Mouse (Mus musculus) erythroid progenitor cell, adult 5-6 weeks (primary cell): ENCODE results near the gene Micu1. TPM values are rescaled to one million over a fixed set of nuclear protein-coding genes. Genes with fewer than 3 reads are reported as not detected.

Experiments used
- ATAC-seq: replicated peaks from 2 replicates; pipeline ENCODE4 v1.8.0; 2016; ENCODE audit warnings: moderate number of reproducible peaks, mild to moderate bottlenecking, moderate TSS enrichment, inconsistent platforms; ENCODE audit not compliant: poor library complexity, low FRiP score, severe bottlenecking
- total RNA-seq, 2 experiments: library from RNA; stranded (forward) in 1 of 2; stranded (reverse) in 1 of 2; fragments of 150-400 nt in 1 of 2; fragments of 186-747, 209-891 nt in 1 of 2; gene quantifications; 2 replicates each; pipeline versions ENCODE4 v1.2.3 to v1.2.4; 2015 to 2017; ENCODE audit warnings: low replicate concordance in 2 of 2

The Micu1 gene
- total RNA-seq, 2 experiments from 2014 or later, result 74.2 to 100 TPM

DNA sequence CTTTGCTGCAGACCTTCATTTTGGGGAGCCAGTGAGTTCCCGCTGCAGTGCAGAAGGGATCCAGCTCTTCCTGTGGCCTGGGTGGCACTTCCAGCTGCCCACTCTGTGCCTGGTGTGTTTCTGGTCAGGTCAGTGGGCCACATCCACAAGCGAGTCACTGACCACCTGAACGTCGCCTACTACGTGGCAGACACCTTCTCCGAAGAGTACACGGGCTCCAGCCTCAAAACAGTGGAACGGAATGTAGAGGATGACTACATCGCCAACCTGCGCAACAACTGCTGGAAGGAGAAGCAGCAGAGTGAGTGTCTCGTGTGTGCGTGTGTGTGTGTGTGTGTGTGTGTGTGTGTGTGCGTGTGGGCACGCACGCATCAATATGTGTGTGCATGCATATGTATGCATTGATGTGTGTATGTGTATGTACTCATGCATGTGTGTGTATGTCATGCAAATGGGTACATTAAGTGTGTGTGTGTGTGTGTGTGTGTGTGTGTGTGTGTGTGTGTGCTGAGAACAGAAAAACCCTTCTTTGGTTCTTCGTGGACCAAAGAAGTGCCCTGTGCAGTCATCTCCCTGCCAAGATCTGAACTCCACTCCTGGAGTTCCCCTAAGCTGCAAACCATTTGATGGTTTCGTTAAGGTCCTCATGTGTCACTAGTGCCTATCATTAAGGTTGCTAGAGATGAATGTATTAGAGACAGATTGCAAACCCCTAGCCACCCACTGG lies 193.3 kb downstream of the Micu1 start:
- no peak for ATAC-seq

DNA sequence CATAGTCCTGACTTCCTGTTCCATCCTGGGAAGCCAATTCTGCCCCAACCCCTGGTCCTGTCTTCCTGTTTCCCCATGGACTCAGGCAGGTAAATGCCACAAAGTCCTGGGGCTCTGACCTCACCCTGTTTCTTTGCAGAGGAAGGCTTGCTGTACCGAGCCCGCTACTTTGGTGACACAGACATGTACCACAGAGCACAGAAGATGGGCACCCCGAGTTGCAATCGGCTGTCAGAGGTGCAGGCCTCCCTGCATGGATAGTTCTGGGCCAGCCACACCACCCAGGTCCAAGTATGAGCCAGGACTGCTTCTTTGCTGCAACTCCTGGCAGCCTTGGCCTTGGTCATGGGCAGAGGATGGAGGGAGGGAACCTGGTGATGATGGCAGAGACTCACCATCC lies 193.9 kb downstream of the Micu1 start:
- ATAC-seq, result no peak

DNA sequence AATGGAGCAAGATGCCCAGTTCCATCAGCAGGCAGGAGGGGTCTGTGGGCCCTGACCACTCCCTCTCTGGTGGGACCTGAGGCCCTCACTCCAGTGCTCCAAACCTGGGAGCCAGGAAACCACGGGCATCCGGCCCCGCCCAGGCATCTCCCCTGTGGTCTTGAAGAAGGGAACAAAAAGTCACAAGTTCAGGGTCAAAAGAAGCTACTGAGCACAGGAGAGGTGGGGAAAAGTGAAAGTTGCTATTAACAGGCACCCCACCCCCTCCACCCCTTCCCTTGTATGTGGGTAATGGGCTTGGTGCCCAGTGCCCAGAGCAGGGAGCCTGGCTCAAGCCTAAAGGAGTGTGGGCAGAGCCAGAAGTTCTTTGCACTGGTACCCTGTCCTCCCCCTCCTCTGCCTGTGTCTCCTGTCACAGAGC lies 194.6 kb downstream of the Micu1 start:
- ATAC-seq, result no peak

DNA sequence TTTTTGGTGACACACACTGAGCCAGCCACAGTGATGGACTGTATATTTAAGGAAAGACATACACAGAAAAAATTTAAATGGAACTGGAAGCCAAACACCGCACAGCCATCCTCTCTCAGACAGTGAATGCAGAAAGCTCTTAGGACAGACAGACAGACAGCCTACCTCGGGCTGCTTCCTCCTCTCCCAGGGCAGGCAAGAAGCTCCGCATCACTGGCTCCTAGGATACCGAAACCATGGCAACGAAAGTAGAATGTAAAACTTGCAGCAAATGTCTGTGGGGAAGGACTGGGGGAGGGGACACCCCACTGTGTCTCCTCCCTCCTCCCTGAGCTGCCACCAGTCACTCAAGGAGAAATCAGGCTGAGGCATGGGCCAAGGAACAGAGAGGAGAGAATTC lies 195.2 kb downstream of the Micu1 start:
- no peak for ATAC-seq

DNA sequence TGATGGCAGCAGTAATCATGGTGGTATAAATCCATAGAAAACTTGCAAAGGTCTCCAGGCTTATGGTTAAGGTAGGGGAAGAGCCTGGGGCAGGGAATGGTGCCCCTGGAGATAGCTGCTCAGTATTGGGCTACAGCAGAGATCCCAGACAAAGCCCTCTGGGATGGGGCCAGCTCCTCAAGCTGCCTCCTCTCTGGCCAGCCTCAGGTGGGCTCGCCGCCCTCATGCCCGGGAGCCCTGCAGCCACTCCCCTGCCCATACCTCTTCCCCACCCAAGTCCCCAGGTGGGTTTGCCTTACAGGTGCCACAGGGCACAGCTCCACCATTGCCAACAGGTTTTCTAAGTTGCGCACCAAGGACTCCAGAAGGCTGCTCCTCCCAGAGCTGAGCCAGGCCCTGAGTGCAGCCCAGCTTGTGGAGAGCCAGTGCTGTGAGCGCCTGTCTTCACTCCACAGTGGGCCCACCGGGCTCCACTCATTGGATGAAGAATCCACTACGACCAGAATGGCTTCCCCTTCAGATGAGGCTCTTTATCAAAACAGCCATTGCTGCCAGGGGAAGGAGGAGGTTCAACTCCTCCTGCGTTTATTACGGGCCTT lies 196.0 kb downstream of the Micu1 start:
- no peak for ATAC-seq

DNA sequence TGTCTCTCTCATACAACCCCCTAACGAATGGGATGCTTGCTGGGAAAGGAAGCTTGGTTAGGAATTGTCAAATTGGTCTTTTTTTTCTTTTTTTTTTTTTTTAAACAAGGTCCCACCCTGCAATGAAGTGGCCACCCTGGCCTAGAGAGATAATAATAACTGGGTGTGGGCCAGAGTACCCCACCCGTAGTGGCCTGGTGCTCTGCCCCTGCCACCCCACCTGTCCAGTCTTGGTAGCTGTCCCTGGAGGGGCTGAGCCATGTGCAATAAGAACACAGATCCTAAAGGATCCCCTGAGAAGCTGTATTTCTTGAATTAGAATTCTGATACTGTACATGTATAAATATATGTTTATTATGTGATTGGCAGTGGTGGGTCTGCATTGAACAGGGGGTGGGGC lies 196.7 kb downstream of the Micu1 start:
- peak; percentile 58 for ATAC-seq

DNA sequence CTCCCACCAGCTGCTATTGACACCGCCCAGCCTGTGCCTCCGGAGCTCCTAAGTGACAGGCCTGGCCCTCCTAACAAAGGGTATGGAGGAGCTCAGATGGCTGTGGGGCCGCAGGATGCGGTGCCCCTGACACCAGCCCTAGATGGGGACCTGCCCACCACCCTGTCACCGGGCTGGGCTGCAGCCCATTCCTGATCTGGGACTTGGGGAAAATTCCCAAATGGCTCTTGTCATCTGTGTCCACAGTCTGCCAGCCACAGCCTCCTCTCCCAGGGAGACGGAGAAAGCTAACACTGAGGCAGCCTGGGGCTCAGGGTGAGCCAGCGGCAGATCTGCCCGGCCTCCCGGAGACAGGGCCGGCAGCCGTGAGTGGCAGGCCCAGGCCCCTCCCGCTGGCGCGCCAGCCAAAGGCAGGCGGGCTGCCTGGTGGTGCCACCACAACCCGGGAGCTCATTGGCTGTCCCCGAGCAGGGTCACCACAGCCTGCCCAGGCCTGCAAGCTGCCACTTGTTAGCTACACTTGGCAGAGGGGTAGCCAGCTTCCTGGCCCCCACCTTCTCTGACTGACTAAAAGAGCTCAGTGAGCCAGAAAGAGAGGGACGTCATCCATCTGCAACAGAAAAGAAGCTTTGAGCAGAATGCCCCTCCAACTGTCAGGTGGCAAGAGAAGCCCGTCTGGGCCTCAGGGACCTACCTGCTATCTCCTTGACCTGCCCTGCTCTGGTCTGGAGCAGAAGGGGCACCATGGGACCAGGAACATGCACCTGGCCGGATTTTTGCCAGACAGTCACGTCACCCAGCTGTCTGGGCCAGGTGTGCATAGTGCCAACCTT lies 197.3 kb downstream of the Micu1 start:
- peak; percentile 82 for ATAC-seq

DNA sequence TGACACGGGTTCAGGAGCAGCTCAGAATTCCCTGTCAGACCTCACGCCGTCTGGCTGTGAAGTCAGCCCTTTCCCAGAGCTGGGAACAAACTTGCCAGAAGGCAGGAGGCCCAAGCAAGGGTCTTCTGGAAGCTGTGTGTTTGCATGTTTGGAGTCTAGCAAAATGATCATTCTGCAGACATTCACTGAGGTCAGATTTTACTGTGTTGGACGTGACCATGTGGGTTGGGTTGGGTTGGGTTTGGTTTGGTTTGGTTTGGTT lies 197.8 kb downstream of the Micu1 start:
- ATAC-seq, result no peak

DNA sequence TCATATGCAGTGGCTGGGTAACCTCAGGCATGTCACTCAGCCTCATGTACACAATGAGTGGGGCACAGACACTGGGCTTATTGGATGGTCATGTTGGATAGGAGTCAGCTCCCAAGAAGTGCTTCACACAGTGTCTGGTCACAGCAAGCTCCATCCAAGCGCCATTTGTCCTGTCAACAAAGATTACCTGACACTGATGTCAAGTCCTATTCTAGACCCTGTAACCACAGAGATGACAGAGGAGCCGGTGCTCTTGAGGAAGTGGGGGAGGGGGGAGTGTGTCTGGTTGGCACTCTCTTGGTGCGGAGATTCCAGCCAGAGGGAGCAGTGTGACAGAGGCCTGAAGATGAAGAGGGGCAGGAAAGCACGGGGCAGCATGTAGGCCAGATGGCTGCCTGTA lies 198.7 kb downstream of the Micu1 start:
- no peak for ATAC-seq

DNA sequence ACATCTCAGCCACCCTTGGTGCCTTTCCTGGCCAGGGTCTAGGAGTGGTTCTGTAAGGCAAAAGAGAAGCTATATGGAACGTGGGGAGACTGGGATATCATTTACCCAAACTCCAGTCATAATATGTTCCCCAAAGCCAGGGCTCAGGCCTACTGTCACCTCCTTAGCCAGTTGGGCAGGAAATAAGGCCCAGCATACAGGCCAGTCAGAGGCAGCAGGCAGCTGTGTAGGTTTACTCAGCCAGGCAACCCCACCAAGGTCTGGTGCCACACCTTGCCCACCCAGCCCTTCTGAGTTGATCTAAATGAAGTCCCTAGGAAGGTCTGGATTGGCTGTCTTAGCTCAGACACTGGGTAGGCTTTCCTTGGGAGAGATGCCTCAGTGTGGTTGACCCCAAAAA lies 199.2 kb downstream of the Micu1 start:
- ATAC-seq, result no peak

DNA sequence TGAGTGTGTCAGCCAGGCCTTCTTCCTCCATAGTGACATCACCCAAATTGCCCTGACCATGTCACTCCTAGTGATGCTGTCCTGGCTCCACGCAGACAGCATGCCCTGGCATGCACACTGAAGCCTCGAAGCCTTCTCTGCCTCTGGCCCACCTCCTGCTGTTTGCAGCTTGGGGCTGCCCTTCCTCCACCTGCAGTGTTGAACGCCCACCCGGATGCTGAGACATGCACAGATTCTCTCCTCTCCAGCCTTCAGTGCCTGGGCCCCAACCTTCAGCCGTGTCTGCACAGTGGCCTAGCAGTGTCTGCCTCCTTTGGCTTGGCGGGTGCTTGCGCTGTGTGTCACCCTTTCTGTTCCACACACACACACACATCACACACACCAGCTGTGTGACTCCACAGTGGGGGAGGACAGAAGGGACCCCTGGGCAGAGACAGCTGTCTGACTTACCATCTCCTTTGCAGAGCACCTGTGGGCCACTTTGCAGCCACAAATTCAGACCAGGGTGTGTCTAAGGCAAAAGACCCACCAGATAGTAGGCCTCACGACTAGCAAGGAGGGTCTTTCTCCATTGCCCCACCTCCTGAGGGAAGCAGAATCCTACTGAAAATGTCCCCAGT lies 199.8 kb downstream of the Micu1 start:
- no peak for ATAC-seq

DNA sequence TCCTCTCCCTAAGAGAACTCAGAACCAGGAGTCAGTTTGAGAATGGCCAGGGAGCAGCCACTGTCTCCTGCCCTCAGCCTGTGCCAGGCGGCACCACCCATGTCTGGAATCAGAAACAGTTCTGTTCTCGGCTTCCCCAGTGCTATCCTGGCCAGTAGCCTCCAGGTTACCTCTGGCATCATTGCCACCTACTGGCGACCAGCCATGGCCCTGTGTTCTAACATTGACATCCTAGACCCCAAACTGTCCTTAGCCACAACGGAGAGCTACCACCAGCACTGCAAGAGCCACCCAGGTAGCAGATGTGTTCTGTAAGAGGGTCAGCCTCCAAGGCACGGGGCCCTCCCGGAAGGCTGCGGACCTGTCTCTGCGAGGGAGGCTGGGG lies 200.3 kb downstream of the Micu1 start:
- no peak for ATAC-seq

DNA sequence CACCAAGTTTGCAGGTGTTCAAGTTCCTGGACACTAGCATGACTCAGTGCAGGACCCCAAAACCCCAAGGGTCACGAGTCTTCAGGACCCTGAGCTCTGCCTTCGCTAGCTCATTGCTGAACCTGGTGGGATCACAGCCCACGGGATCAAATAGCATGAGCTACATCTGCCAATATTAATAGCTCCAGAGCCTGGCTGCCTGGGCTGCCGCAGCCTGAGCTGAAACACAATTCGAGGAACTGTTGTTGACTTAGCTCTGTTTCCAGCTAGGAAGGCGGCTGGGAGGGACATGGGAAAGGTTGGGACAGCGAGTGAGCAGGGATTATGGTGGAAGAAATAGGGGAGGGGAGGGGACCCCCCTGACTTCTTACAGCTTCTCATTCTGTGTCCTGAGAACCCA lies 200.9 kb downstream of the Micu1 start:
- no peak for ATAC-seq

DNA sequence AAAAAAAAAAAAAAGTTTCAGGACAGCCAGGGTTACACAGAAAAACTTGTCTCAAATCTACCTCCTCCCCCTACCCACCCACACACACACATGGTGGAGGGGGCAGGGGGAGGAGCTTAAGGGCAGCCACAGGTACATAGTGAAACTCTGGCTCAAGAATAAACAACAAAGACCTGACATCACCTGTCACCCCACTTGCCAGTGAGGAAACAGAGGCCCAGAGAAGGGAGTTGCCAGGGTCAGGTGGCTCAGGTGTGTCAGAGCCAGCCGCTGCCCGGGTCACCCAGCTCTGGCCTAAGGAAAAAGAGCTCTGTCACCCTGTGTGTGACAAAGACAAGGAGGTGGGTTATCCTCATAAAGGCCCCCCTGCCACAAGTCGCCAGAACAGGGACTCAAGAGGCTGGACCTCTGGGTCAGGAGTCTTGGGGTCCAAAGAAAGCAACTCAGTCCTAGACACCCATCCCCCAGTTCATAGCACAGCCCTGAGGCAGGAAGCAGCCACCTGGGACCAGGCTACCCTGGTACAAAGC lies 204.9 kb downstream of the Micu1 start:
- ATAC-seq, result no peak

DNA sequence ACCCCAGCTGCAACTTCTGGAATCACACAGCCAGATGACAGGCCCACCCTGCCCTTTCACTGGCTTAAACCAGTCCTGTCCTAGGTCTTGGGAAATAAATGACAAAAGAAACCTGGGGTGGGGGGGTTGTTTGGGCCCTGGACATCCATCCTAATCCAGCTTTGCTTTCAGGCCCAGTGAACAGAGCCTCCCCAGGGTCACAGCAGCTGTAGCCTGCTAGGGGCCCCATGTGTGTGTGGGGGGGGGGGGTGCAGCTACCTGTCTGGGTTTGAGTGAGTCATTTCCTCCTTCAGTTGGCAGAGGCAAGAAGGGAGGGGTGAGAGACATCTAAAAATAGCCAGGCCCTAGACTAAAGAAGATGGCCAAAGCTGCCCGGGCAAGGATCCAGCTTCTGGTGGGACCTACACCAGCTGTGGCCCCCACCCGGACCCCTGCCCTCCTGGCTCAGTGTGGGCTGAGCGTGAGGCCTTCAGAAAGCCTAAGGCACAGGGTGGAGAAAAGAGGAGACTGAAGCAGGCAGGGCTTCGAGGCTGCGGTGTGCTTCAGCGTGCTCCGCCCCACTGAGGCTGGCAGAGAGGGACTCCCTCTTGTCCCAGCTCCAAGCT lies 205.5 kb downstream of the Micu1 start:
- ATAC-seq, result 0 out of 2 replicates have a peak, but pooled peaks have one; percentile 48

DNA sequence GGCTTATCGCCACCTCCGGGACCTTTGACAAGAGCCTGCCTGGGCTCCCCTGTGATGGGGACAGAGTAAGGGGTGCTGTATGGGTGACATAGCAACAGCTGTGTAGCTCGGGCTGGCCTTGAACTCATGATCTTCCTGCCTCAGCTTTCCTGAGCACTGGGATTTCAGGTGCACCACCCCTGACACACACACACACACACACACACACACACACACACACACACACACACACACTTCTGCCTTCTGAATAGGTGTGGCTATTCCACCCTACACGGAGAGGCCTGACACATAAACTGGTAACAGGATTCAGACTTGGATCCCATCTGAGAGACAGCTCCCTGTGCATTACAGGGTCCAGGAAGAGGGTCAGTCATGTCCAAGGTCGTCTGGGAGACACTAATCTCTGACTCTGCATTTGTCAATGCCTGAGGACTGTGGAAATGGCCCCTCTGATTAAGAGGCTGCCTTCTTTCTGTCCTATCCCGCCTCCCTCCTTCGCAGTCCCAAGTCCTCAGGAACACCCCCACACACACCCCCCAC lies 206.6 kb downstream of the Micu1 start:
- no peak for ATAC-seq

DNA sequence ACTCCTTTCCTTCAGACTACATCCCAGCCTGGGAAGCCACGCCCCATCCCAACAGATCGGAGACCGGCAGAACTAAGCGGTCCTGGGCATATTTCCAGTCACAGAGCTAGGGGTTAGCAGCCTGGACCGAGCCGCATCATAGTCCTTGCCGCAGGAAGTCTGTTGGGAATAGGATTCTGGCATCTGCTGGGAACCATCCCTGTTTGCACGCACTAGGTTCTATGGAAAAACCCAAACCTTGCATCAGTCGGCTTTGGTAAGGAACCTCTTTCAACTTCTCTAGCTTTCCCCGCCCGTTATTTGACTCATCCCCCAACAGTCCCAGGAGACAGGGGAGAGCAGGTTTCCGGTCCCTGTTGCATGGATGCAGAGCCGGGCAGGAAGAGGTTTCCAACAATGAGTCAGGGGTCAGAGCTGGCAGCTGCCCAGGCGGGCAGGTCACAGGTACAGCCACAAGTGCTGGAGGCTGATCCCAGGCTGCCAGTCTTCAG lies 207.1 kb downstream of the Micu1 start:
- no peak for ATAC-seq

DNA sequence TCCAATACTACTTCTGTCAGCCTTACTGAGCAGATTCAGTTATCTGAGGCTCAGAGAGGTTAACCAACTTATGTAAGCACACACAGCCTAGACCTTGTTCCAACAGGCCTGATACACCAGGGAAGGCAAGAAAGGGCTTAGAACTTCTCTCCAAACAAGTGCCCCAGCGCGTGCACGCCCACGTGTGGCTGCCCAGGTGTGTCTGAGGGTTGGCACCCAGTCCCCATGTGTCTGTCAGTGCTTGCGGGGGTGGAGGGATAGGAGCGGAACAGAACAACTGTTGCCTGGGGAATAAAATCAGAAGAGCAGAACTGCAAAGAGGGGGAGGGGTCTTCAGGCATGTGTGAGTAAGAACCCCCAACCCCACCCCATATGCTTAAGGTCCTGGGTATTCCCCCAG lies 208.8 kb downstream of the Micu1 start:
- no peak for ATAC-seq

DNA sequence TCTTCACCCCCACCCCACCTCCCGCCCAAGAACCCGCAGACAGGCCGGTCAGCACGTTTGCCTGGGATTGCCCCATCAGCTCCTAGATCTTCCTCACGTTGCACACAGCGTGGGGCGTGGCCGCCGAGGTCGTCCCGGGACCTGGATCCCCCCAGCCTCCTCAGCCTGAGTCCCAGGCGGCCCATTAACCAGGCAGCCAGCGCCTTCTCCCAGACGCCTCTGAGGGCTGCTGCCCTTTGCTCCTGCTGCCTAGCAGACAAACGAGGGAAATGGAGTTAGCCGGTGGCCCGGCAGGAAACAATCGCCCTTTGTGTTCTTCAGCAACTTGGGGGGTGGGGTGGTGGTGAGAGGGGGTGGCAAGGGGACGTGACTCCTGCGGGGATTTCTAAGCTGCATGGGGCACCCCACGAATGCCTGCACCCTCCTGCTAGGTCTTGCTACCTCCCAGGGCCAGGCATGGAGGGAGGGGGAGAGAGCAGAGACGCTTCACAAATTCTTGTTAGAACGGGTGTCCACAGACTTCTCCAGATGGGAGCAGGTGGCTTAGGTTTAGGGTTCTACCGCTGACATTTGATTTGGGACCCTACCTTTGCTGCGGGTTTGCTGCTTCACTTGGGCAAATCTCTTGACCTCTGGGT lies 209.4 kb downstream of the Micu1 start:
- ATAC-seq, result no peak
